ENCODE assay signal across 8 mouse cellular contexts in genomic region chr11:97021121-97021765, GRCm38 (mm10). TPM values are rescaled to one million over a fixed set of nuclear protein-coding genes. Genes with fewer than 3 reads are reported as not detected.
DNase-seq lines count a peak whose midpoint lies in the region; ATAC-seq and TF ChIP-seq lines count a peak whose summit lies in the region.

No protein-coding gene starts in this region.

- H3K4me3 ChIP-seq in heart, adult 2 months, result peak overlapping the region; percentile 74
- H3K4me3 ChIP-seq in C2C12 (ENCODE audit: insufficient read depth, poor library complexity, severe bottlenecking), result no peak overlapping the region
- peak overlapping the region; percentile 50 for H3K4me3 ChIP-seq in forebrain, embryonic 13.5 days
- H3K4me3 ChIP-seq in liver, embryonic 15.5 days (replicated peaks), result peak overlapping the region; percentile 59

- no peak for ATAC-seq in forebrain, embryonic 13.5 days
- ATAC-seq in liver, embryonic 15.5 days (ENCODE audit: insufficient read depth), result no peak; the same call in 1 of the 2 replicates
- no peak for ATAC-seq in megakaryocyte-erythroid progenitor cell, adult 5-6 weeks (replicated peaks; ENCODE audit: low FRiP score, low TSS enrichment, poor library complexity, severe bottlenecking)
- ATAC-seq in cerebellum, adult (ENCODE audit: insufficient number of reproducible peaks, low FRiP score, low TSS enrichment), result no peak; the same call in 1 of the 2 replicates

- 0 out of 2 replicates have a peak overlapping the region, but pooled peaks have one; percentile 2 for H3K9ac ChIP-seq in heart, adult 2 months (ENCODE audit: low read depth, low read length)
- H3K9ac ChIP-seq in forebrain, embryonic 13.5 days, result no peak overlapping the region
- no peak overlapping the region for H3K9ac ChIP-seq in liver, embryonic 15.5 days

- DNase-seq in heart, adult 2 months, result no peak
- no peak for DNase-seq in heart, postnatal 14 days
- no peak for DNase-seq in T-cell, adult 2 months (ENCODE audit: low spot score)

- peaks cover 17% of the 10 kb centered on the region for H3K79me3 ChIP-seq in C2C12 (ENCODE audit: low read depth)

- H3K4me2 ChIP-seq in forebrain, embryonic 13.5 days, result peak overlapping the region; percentile 75
- H3K4me2 ChIP-seq in liver, embryonic 15.5 days, result peak overlapping the region; percentile 83

- no peak for TF ChIP-seq EP300 in heart, adult 2 months (IDR thresholded peaks at IDR 0.05; ENCODE audit: insufficient read depth, low read depth, low read length)

- no peak for TF ChIP-seq CTCF in heart, adult 2 months (IDR thresholded peaks at IDR 0.05)
- TF ChIP-seq CTCF in C2C12 (IDR thresholded peaks at IDR 0.05; ENCODE audit: control insufficient read depth, insufficient read depth, insufficient read length), result no peak

- peak overlapping the region; percentile 32 for H3ac ChIP-seq in C2C12 (ENCODE audit: control insufficient read depth, insufficient read length, low read depth)

- no peak overlapping the region for H3K27ac ChIP-seq in heart, adult 2 months
- H3K27ac ChIP-seq in forebrain, embryonic 13.5 days, result no peak overlapping the region
- H3K27ac ChIP-seq in liver, embryonic 15.5 days (replicated peaks), result no peak overlapping the region

- no peaks in the 10 kb centered on the region for H3K4me1 ChIP-seq in heart, adult 2 months (ENCODE audit: control insufficient read depth, insufficient read depth, low read length)
- H3K4me1 ChIP-seq in forebrain, embryonic 13.5 days, result peaks cover 27% of the 10 kb centered on the region
- H3K4me1 ChIP-seq in liver, embryonic 15.5 days (replicated peaks), result peaks cover 40% of the 10 kb centered on the region

- no peaks in the 10 kb centered on the region for H3K36me3 ChIP-seq in heart, adult 2 months (ENCODE audit: control insufficient read depth, insufficient read depth, low read length)
- H3K36me3 ChIP-seq in C2C12 (ENCODE audit: control insufficient read depth, insufficient read depth), result peaks cover 14% of the 10 kb centered on the region
- H3K36me3 ChIP-seq in forebrain, embryonic 13.5 days (ENCODE audit: poor library complexity, severe bottlenecking), result no peaks in the 10 kb centered on the region
- H3K36me3 ChIP-seq in liver, embryonic 15.5 days (replicated peaks), result no peaks in the 10 kb centered on the region

- WGBS in heart, adult 2 months, result 2% methylated on average over 27 of the region's 27 CpGs
- under 1% methylated on average over 27 of the region's 27 CpGs for WGBS in forebrain, embryonic 13.5 days
- 2% methylated on average over 27 of the region's 27 CpGs for WGBS in liver, embryonic 15.5 days (ENCODE audit: insufficient replicate concordance)

- intact Hi-C loops in heart, adult 2 months (cut with DNase I), result no loop called here
- intact Hi-C loops in heart, postnatal 14 days (cut with DNase I), result no loop called here

- no peaks in the 10 kb centered on the region for H3K79me2 ChIP-seq in heart, adult 2 months (replicated peaks; ENCODE audit: control insufficient read depth, insufficient read depth, low read length)
- H3K79me2 ChIP-seq in C2C12 (ENCODE audit: control insufficient read depth, insufficient read depth), result peaks cover 51% of the 10 kb centered on the region

- H3K9me3 ChIP-seq in forebrain, embryonic 13.5 days (replicated peaks), result no peaks in the 10 kb centered on the region
- no peaks in the 10 kb centered on the region for H3K9me3 ChIP-seq in liver, embryonic 15.5 days (replicated peaks)

- no peak for TF ChIP-seq POLR2A in heart, adult 2 months (IDR thresholded peaks at IDR 0.05; ENCODE audit: insufficient read depth, low read depth, low read length)

- H3K27me3 ChIP-seq in heart, adult 2 months (ENCODE audit: control insufficient read depth, insufficient read depth, low read length), result peaks cover 24% of the 10 kb centered on the region
- peaks cover 8% of the 10 kb centered on the region for H3K27me3 ChIP-seq in C2C12 (ENCODE audit: control insufficient read depth, insufficient read depth, insufficient read length)
- H3K27me3 ChIP-seq in forebrain, embryonic 13.5 days, result peaks cover 93% of the 10 kb centered on the region
- peaks cover 96% of the 10 kb centered on the region for H3K27me3 ChIP-seq in liver, embryonic 15.5 days

TF ChIP-seq in C2C12, 6 proteins besides CTCF, POLR2A, EP300 and RAD21:
- TF ChIP-seq MAX (IDR thresholded peaks at IDR 0.05) (no peak), FOSL1 (IDR thresholded peaks at IDR 0.05; ENCODE audit: insufficient read depth, low read length, poor library complexity, severe bottlenecking) (no peak), USF1 (IDR thresholded peaks at IDR 0.05; ENCODE audit: low read depth) (no peak), MYOG (IDR thresholded peaks at IDR 0.05; ENCODE audit: control insufficient read depth, extremely low read depth, insufficient read length) (no peak), CEBPB (IDR thresholded peaks at IDR 0.05; ENCODE audit: low read depth) (no peak), MYOD1 (IDR thresholded peaks at IDR 0.05; ENCODE audit: control insufficient read depth, insufficient read length, low read depth) (no peak)

RNA-seq across cellular contexts. Expression of gene Sp6, which starts 8.0 kb away (rescaled TPM):
- under 1 TPM; 0.11 to 0.21 TPM for total RNA-seq in heart, adult 2 months (2021)
- 0.21 and 0.23 TPM in 2 replicates for polyA plus RNA-seq in heart, adult 2 months (2012; rRNA removed)
- total RNA-seq in heart, postnatal 14 days (2021), result under 1 TPM; 0.07 to 0.12 TPM
- 5.5 TPM for polyA plus RNA-seq in C2C12 (2012; fragmentation: generic; extraction: Trizol)
- 0.15 and 0.21 TPM in 2 replicates for polyA plus RNA-seq in forebrain, embryonic 13.5 days (2015; fragmentation: Nextera tagmentation; extraction: Ambion mirVana)
- 0.03 and 0.05 TPM in 2 replicates for polyA plus RNA-seq in liver, embryonic 15.5 days (2015; fragmentation: Nextera tagmentation; extraction: Ambion mirVana)
- total RNA-seq in megakaryocyte-erythroid progenitor cell, adult 5-6 weeks (2014; fragmentation: Nextera tagmentation), result 0.28 TPM in 1 of 2 replicates, not detected in the other
- total RNA-seq in megakaryocyte-erythroid progenitor cell, adult 5-6 weeks (2017), result 0.38 TPM in 1 of 2 replicates, not detected in the other

RNA-seq across cellular contexts. Expression of gene Scrn2, which starts 8.5 kb away (rescaled TPM):
- total RNA-seq in heart, adult 2 months (2021), result 10 to 100 TPM; 12.6 TPM
- polyA plus RNA-seq in heart, adult 2 months (2012; rRNA removed), result 13.0 and 16.3 TPM in 2 replicates
- total RNA-seq in heart, postnatal 14 days (2021), result 10 to 100 TPM; 10.2 to 11.6 TPM
- 21.1 TPM for polyA plus RNA-seq in C2C12 (2012; fragmentation: generic; extraction: Trizol)
- 22.8 and 23.0 TPM in 2 replicates for polyA plus RNA-seq in forebrain, embryonic 13.5 days (2015; fragmentation: Nextera tagmentation; extraction: Ambion mirVana)
- 11.8 and 13.2 TPM in 2 replicates for polyA plus RNA-seq in liver, embryonic 15.5 days (2015; fragmentation: Nextera tagmentation; extraction: Ambion mirVana)
- total RNA-seq in megakaryocyte-erythroid progenitor cell, adult 5-6 weeks (2014; fragmentation: Nextera tagmentation), result 12.4 and 17.7 TPM in 2 replicates
- total RNA-seq in megakaryocyte-erythroid progenitor cell, adult 5-6 weeks (2017), result 26.1 and 32.6 TPM in 2 replicates

RNA-seq across cellular contexts. Expression of gene Lrrc46, which starts 20.0 kb away (rescaled TPM):
- under 1 TPM in 1 of 2 experiments, not detected in 1; 0.18 TPM for total RNA-seq in heart, adult 2 months (2021)
- 0.50 and 1.0 TPM in 2 replicates for polyA plus RNA-seq in heart, adult 2 months (2012; rRNA removed)
- under 1 TPM; 0.27 to 0.69 TPM for total RNA-seq in heart, postnatal 14 days (2021)
- polyA plus RNA-seq in C2C12 (2012; fragmentation: generic; extraction: Trizol), result 1.0 TPM
- polyA plus RNA-seq in forebrain, embryonic 13.5 days (2015; fragmentation: Nextera tagmentation; extraction: Ambion mirVana), result 3.0 and 3.6 TPM in 2 replicates
- polyA plus RNA-seq in liver, embryonic 15.5 days (2015; fragmentation: Nextera tagmentation; extraction: Ambion mirVana), result 0.08 and 0.54 TPM in 2 replicates
- total RNA-seq in megakaryocyte-erythroid progenitor cell, adult 5-6 weeks (2014; fragmentation: Nextera tagmentation), result 1.7 TPM in 1 of 2 replicates, not detected in the other
- total RNA-seq in megakaryocyte-erythroid progenitor cell, adult 5-6 weeks (2017), result 0.11 TPM in 1 of 2 replicates, not detected in the other

RNA-seq across cellular contexts. Expression of gene Mrpl10, which starts 20.1 kb away (rescaled TPM):
- total RNA-seq in heart, adult 2 months (2021), result 10 to 100 TPM; 76.4 to 87.2 TPM
- polyA plus RNA-seq in heart, adult 2 months (2012; rRNA removed), result 91.4 and 98.6 TPM in 2 replicates
- total RNA-seq in heart, postnatal 14 days (2021), result 10 to 100 TPM; 79.9 to 88.0 TPM
- 77.5 TPM for polyA plus RNA-seq in C2C12 (2012; fragmentation: generic; extraction: Trizol)
- 59.3 and 60.7 TPM in 2 replicates for polyA plus RNA-seq in forebrain, embryonic 13.5 days (2015; fragmentation: Nextera tagmentation; extraction: Ambion mirVana)
- polyA plus RNA-seq in liver, embryonic 15.5 days (2015; fragmentation: Nextera tagmentation; extraction: Ambion mirVana), result 34.0 and 34.6 TPM in 2 replicates
- 38.6 and 49.6 TPM in 2 replicates for total RNA-seq in megakaryocyte-erythroid progenitor cell, adult 5-6 weeks (2014; fragmentation: Nextera tagmentation)
- total RNA-seq in megakaryocyte-erythroid progenitor cell, adult 5-6 weeks (2017), result 23.6 and 24.8 TPM in 2 replicates

RNA-seq across cellular contexts. Expression of gene Osbpl7, which starts 29.2 kb away (rescaled TPM):
- total RNA-seq in heart, adult 2 months (2021), result 1 to 10 TPM; 4.1 to 4.4 TPM
- 5.0 and 7.0 TPM in 2 replicates for polyA plus RNA-seq in heart, adult 2 months (2012; rRNA removed)
- 1 to 10 TPM; 4.6 to 4.9 TPM for total RNA-seq in heart, postnatal 14 days (2021)
- 1.8 TPM for polyA plus RNA-seq in C2C12 (2012; fragmentation: generic; extraction: Trizol)
- 7.8 and 8.7 TPM in 2 replicates for polyA plus RNA-seq in forebrain, embryonic 13.5 days (2015; fragmentation: Nextera tagmentation; extraction: Ambion mirVana)
- polyA plus RNA-seq in liver, embryonic 15.5 days (2015; fragmentation: Nextera tagmentation; extraction: Ambion mirVana), result 2.3 and 2.9 TPM in 2 replicates
- total RNA-seq in megakaryocyte-erythroid progenitor cell, adult 5-6 weeks (2014; fragmentation: Nextera tagmentation), result 14.2 and 15.0 TPM in 2 replicates
- total RNA-seq in megakaryocyte-erythroid progenitor cell, adult 5-6 weeks (2017), result 23.5 and 25.3 TPM in 2 replicates
